Mouse (Mus musculus) frontal cortex, adult 2 months (tissue): Measurements from ENCODE around the gene Bmpr1a. TPM values are rescaled to one million over a fixed set of nuclear protein-coding genes. Genes with fewer than 3 reads are reported as not detected.
A peak's percentile ranks its signal among the peaks of the same experiment; 100 is the strongest.
"Not testable (repeated sequence)": the region's sequence is repeated elsewhere in the genome, so short reads cannot be mapped to it uniquely, and the experiment has no call there.

Experiments used
- DNase-seq, 2 experiments: peaks; one replicate each; pipeline ENCODE4 v3.0.0; 2022; ENCODE audit warnings: low spot score in 1 of 2; ENCODE audit errors: extremely low spot score in 1 of 2
- polyA plus RNA-seq: library from polyadenylated mRNA; depleted of rRNA; stranded (reverse); fragments of >200 nt; gene quantifications from 2 replicates; pipeline ENCODE4 v1.2.3, GENCODE M21; 2012

The Bmpr1a gene
- polyA plus RNA-seq, 1 experiment = 28.0 TPM

DNA sequence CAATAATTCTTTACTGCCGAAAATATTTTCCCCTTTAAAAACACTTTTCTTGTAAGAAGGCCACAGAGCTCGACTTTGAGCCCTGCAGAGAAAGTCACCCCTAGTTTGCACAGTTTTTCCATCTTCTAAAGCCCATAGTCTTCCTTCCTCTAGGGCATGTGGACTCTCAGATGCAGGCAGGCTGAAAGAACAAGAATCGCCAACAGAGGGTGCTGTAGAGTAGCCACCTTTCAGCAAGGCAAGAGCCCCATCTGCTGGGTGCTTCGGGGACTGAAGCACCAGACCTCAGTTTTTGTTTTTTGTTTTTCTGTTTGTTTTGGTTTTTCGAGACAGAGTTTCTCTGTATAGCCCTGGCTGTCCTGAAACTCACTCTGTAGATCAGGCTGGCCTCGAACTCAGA, 102.0 kb downstream of the Bmpr1a start:
- peak; percentile 21 to 87 for DNase-seq

DNA sequence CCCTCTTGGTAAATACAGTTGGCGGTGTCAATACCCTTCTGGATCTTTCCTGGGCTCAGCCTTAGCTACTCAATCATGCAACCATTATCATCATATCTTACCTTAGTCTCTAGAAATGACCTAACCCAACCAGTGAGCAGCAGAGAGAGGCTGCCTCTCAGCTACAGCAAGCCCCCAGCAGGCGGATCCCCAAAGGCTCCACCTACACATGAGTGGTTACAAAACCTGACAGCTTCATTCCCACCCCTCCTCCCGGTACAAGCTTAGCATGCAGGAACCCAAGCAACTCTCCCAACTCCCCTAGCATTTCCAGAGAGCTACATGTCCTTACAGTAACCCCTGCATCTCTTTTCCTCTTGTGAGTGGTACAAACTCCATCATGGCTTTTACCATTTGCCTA, 103.1 kb downstream of the Bmpr1a start:
- DNase-seq = no peak

DNA sequence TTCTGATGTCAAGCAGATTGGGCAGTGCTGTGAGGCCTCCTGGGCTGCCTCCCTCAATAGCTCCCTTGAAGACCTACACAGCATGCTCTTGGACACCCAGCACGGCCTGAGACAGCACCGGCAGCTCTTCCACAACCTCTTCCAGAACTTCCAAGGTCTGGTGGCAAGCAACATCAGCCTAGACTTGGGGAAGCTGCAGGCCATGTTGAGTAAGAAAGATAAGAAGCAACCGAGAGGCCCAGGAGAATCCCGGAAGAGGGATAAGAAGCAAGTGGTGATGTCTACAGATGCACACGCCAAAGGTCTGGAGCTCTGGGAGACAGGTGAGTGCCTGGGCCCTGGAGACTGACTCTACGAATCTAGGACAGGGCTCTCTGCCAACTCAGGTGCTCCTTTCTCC, 103.8 kb downstream of the Bmpr1a start:
- no peak for DNase-seq

DNA sequence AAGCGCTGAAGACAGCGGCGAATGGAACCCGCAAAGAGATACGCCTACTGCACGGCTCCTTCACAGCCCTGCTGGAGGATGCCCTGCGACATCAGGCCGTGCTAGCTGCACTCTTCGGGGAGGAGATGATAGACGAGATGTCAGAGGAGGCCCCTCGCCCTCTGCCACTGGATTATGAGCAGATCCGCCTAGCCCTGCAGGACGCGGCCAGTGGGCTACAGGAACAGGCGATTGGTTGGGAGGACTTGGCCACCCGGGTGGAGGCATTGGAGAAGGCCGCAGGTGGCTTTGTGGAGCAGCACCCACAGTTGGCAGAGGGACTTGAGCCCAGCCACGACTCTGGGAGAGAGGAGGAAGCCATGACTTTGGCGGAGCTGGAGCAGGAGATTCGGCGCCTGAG, 104.2 kb downstream of the Bmpr1a start:
- DNase-seq = no peak

DNA sequence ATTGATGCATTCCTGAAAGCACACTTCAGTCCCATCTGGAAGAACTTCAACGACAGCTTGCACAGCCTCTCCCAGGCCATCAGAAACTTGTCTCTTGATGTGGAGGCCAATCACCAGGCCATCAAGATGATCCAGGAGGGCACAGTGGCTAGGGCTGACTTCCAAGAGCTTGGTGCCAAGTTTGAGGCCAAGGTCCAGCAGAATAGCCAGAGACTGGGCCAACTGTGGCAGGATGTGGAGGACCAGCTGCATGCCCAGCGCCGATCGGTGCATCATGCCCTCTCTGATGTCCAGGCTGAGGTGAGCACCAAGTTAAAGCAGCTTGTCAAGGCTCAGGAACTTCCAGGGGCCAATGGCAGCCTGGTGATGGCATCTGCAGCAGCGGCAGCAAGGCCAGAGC, 105.3 kb downstream of the Bmpr1a start:
- no peak for DNase-seq

DNA sequence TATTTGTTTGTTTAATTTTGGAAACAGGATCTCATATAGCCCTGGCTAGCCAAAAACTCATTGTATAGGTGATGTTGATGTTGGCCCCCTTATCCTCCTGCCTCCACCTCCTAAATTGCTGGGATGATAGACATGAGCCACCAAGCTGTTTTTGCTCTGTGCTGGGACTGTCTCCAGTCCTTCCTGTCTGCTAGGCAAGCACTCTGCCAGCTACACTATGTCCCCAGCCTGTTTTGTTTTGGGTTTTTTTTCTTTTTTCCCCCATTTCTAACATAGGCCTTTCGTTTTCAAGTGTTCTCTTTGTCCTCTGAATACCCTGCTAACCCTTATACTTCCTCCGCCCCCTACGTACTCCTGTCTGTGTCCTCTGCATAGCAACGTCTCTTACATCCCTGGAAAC, 109.8 kb downstream of the Bmpr1a start:
- DNase-seq = no peak

DNA sequence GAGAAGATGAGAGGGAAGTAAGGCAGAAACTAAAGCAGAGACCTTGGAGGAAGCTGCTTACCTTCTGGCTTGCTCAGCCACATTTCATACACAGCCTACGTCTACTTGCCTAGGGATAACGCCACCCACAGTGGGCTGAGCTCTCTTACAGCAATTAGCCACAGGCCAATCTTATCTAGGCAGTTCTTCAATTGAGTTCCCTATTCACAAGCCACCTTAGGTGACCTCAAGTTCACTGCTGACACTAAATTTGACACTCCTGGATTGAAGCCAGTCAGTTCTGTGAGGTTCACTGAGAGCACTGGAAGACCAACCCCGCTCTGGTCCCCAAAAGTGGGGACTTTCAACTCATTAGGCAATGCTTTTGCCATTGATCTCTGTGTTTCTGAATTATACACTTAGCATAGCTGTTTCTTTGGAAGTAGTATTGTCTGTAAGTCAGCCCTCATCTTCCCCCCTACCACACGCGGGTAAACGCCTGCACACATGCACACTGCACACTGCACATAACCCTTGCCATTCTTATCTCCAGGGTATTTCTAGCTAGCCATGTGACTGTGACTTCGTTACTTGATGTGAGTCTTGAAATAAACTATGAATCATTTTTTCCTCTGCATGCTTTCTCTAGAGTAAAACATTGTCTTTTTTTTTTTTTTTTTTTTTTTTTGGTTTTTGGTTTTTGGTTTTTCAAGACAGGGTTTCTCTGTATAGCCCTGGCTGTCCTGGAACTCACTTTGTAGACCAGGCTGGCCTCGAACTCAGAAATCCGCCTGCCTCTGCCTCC, 120.0 kb downstream of the Bmpr1a start:
- DNase-seq = no peak

DNA sequence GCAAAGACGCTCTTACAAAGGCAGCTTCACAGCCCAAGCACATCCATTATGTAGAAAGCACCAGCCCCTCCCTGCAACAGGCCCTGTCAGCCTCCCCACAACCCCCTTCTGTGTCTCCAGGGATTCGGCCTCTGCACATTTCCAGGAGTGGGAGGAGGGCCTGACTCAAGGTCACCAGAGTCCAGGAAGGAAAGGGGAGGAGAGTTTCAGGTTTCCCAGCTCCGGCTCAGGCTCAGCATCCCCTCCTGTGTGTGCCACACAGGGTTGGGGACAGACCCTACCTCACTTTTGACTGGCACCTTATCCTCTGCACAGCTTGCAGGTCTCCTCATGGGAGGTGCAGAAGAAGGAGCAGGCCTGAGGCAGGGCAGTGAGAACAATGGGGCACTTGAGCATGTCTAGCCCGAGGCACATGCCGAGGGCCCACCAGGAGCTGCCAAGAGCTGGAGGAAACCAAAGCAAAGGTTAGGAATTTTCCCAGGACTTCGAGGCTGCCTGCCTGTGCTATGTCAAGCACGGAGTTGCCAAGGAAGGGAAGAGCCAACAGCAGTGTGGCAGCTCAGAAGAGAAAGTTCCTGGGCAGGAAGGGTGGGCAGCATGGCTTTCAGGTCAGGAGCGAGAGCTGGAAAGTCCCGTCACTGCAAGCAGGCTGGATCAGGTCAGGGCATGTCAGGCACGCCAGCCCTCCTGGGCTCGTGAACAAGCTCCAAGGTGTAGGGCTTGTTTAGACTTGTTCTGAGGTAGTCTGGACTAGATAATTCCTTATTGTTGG, 124.4 kb downstream of the Bmpr1a start:
- no peak for DNase-seq

DNA sequence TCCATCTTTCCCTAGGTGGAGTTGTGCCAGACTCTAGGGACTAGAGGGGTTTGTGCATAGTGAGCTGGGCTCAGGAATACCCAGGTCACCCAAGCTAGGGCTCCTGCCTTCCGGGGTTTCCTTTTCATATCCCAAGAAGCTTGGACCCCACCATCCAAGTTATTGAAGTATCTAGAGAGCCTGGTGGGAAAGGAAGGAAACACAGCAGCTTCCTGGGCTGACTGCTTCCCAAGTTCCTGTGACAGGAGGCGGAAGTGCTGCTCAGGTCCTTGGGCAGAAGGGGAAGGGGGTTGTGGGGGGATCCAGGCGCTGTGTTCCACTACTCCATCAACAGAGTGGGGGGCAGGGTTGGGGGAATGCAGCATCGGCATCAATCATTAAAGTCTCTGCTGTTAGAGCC, 126.0 kb downstream of the Bmpr1a start:
- DNase-seq = no peak

DNA sequence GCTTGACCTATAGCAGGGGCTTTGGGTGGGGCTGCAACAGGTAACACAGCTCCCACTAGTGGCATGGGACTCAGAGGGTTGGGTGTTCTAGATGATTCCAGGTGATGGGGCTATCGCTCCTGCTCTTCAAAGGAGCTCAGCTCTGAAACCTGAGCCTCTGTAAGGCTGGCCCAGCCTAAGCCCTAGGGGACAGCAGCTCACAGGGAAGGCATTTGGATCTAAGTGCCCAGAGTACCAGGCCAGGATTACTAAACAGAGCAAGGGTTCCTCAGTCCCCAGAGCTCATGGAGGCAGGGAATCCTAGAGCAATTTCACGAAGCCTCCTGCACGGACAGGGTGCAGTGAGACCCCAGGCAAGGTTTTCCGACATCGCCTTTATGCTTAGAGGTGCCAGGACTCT, 127.2 kb downstream of the Bmpr1a start:
- no peak for DNase-seq

DNA sequence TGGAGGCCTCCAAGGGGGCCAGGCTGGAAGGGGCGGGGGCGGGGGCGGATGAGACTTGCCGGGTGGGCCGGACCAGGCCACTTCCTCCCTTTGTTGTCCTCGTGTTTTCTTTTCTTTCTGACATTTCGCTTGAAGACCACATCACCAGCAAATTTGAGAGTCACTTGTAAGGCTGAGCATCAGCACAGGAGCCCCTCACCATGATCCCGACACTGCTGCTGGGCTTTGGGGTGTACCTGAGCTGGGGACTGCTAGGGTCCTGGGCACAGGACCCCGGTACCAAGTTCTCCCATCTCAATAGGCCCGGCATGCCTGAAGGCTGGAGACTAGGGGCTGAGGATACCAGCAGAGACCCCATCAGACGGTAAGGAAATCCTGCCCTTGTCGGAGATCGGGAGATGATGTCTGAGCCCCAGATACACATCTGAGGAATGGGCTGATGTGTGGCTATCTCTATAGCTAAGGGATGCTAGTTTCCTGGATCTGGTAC, 127.7 kb downstream of the Bmpr1a start, which contains the start of gene Mmrn2:
Gene Mmrn2, plus strand, starts transcription at position 51 of the 490 bp plus-strand sequence.
- no peak for DNase-seq

DNA sequence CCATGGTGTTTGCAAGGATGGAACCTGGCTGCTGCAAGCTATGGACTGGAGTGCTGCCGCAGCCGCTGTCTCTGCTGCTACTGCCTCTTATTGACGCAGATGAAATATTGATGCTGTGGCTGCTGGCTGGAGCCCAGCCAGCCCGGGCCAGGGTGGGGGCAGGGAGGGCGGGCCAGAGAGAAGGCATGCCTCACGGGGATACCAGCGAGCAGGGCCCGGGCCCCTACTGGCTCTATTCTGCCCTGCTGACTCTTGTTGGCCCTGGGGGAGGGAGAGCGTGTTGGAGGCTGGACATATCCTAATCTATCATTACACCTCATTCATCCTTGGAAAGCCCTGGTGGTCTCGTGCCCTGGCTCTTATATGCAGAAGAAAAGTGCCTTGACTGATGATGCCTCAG, 128.6 kb downstream of the Bmpr1a start, which contains the start of gene Sncg:
Gene Sncg, minus strand, starts transcription at position 213 of the 400 bp plus-strand sequence.
- DNase-seq = no peak

DNA sequence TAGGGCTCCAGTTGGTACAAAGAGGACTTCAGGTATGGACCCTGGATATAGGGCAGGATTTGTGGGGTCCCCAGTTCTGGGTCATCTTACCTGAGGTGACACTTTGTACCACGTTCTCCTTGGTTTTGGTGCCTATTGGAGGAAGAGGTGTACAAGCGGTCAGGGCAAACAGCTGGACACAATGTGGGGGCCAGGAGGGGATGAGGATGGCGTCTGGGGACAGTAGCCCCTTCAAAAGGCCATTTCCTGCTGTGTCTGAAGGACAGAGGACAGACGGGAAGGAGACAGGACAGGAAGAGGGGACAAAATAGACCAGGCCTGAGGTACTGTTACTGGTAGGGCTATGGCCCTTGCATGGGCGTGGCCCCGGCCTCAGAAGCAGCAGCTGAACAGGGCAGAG, 129.6 kb downstream of the Bmpr1a start:
- no peak for DNase-seq

DNA sequence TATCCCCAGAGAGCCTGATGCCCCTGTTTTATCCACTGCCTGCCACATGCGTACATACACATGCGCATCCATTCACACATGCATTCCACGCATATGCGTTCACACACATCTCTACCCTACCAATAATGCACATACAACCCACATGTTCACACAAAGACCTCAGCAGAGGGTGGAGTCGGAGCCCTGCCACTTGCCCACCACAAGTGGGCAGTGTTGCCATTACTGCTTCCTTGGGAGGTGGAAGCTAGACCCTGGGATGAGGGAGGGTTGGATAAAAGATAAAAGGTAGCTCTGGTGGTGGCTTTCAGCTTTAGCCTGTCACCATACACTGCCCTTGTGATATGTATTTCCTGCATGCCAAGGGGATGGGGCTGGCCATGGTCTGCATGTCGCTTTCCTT, 130.5 kb downstream of the Bmpr1a start:
- DNase-seq = peak in 1 of 2 experiments; percentile 67

DNA sequence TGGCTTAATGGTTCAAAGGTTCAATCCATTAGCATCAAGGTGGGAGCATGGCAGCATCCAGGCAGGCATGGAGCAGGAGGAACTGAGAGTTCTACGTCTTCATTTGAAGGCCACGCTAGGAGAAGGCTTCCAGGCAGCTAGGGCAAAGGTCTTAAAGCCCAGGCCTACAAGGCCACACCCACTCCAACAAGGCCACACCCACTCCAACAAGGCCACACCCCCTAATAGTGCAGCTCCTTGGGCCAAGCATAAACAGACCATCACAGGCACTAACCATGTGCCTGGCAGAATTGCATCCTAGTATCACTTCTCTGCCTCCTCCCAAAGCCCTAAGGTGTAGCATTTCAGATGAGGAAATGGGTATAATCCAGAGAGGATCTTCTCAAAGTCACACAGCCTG, 131.4 kb downstream of the Bmpr1a start:
- DNase-seq = no peak

DNA sequence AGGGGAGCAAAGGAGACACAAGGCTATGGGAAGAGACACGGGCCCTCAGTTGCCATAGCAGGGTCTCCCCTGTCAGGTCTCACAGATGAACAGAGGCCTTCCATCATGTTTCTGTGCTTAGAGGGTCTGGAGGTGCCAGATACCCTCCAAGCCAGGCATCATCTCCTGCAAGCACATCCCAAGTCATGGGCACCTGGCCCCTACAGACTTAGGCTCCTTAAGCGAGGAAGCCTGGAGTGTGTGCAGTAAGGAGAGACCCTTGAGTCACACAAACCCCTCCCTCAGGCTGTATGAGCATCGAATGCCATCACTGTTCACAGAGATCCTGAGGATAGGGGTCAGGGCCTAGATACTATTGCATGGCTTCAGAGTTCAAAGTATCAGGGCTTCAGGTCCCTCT, 132.2 kb downstream of the Bmpr1a start:
- DNase-seq = no peak

DNA sequence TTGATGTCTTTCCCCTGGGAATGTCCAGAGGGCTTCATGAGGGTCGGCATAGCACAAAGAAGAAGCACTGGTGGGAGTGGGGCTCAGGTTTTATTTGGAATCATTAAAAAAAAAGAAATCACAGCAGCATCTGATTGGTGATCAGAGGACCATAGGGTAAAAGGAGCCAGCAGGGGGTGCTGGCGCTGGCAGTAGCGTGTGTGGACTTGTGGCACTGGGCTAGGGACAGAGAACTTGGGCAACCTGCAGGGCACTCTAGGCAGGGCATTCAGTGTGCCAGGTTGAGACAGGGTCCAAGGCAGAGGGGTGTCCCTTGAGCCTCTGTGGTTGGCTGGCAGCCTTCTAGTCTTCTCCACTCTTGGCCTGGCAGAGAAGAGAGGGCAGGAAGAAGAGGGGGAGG, 132.9 kb downstream of the Bmpr1a start:
- DNase-seq = no peak

DNA sequence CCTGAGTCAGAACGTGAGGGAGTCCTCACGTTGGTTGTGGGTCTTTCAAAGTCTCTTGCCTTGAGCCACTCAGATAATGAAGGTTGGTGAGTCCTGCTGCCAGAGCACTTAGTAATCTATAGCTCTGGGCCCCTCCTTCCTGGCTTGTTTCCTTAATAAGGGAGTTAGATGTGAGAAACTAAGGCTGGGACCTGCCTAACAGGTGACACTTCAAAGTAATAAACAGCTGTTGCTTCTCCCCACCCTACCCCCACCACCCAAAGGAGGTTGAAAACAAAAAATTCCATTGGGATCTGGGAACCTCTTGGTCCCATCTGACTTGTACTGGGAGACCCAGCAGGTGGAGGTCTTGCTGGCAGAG, 138.0 kb downstream of the Bmpr1a start:
- no peak for DNase-seq

DNA sequence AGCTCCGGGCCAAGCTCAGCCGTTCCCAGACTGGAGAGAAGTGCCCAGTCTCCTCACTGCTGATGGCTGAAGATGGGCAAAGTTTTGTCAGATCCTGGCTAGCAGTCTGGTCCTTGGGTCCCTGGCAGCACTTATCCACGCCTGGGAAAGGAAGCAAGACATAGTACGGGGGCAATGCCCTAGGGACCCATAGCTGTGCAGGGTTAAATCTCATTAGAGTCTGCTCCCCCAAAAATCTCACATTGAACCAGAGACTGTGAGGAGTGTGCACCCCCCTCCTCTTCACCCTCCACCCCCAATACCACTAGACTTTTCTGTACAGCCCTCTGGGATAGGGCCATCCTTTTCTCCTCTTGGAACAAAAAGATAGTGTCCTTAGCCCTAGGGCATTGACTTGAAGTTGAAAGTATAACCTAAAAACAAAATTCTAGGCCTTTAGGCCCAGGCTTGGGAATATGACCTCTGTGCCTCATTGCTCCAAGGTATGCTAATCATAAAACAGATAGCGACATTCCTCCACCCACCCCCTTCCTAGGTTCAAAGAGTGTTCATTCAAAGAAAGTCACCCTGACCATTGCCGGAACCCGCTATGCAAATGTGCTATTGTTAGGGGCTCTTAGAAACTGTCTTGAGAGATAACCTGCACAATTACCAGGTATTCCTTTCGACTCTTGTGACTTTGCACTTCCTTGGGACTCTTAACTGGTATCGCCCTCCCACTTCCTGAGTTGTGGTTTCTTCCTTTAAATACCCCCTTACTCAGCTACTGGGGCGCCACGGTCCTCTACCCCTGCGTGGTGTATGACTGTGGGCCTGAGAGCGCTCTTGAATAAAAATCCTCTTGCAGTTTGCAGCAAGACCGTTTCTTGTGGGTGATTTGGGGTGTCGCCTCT, 138.6 kb downstream of the Bmpr1a start:
- DNase-seq = not testable (repeated sequence)

DNA sequence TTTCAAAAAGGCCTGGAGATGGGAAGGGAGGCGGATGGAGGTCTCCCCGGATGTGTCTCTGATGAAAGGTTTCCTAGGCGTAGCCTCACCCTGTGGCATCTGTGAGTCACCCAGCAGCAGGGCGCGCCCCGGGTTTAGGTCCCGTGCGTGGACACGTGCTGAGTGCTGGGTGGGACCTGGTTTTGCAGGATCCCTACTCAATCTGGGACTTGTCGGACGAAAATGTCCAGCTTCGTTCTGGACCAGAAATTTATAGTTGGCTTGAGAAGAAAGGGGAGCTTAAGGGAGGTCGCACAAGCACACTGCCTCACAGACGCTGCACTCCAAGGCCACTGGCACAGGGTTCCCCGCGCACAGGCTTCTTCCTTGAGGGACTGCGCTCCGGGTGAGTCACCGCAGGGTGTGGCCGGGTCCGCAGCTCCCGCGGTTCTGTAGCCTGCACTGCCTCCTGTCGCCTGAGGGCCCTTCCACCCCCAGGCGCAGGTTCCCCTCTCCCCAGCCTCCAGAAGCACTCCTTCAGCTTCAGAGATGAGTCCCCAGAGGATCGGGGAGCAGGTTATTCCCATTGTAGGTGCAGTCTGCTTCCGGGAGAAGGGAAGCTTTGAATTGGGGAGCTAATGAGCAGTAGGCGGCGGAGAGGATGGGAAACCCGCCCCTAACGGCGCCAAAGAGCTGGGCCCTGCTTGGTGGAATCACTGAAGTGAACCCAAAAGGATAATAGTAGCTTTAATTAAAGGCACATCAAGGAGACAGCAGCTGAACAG, 139.5 kb downstream of the Bmpr1a start:
- DNase-seq = peak in 1 of 2 experiments; percentile 47
